Mouse (Mus musculus) hindbrain, embryonic 16.5 days (tissue): ENCODE data around the gene Tmem214. TPM values are rescaled to one million over a fixed set of nuclear protein-coding genes. Genes with fewer than 3 reads are reported as not detected.

ENCODE experiments used
- ATAC-seq: fragments of 200-750 bp; cut with Nextera tagmentation; 2 replicates; pipeline ENCODE4 v1.8.0; 2017; ENCODE audit warnings: moderate TSS enrichment, moderate library complexity
- H3K27ac ChIP-seq: fragments of 300-500 bp; sonication (generic); 2 replicates; pipeline ENCODE4 v1.5.1; 2014; ENCODE audit warnings: low read depth, mild to moderate bottlenecking, control low read depth, low read length, moderate library complexity
- H3K27me3 ChIP-seq: fragments of 300-500 bp; sonication (generic); replicated peaks from 2 replicates; pipeline ENCODE4 v1.6.1; 2014; ENCODE audit warnings: low read length; ENCODE audit not compliant: control insufficient read depth, insufficient read depth
- H3K36me3 ChIP-seq: fragments of 300-500 bp; sonication (generic); 2 replicates; pipeline ENCODE4 v1.6.1; 2014; ENCODE audit warnings: mild to moderate bottlenecking, low read length, moderate library complexity, mixed read lengths; ENCODE audit not compliant: control insufficient read depth, insufficient read depth
- H3K4me1 ChIP-seq: fragments of 300-500 bp; sonication (generic); 2 replicates; pipeline ENCODE4 v1.6.1; 2014; ENCODE audit warnings: low read depth, low read length; ENCODE audit not compliant: control insufficient read depth, insufficient read depth
- H3K4me2 ChIP-seq: fragments of 300-500 bp; sonication (generic); 2 replicates; pipeline ENCODE4 v1.6.1; 2014; ENCODE audit warnings: mild to moderate bottlenecking, low read length, control low read depth, moderate library complexity
- H3K4me3 ChIP-seq: fragments of 300-500 bp; sonication (generic); 2 replicates; pipeline ENCODE4 v1.5.1; 2014; ENCODE audit warnings: mild to moderate bottlenecking, low read length, control low read depth, moderate library complexity
- H3K9ac ChIP-seq: fragments of 300-500 bp; sonication (generic); 2 replicates; pipeline ENCODE4 v1.6.1; 2014; ENCODE audit warnings: low read depth, mild to moderate bottlenecking, control low read depth, low read length, moderate library complexity
- H3K9me3 ChIP-seq: fragments of 300-500 bp; sonication (generic); 2 replicates; pipeline ENCODE4 v1.6.1; 2014; ENCODE audit warnings: mild to moderate bottlenecking, low read length, moderate library complexity; ENCODE audit not compliant: control insufficient read depth
- WGBS: fragments of 180-500 bp; shearing (Covaris S2); extraction: QIAGEN DNeasy Blood & Tissue Kit; methylation state at CpG from one replicate; pipeline ENCODE4 v1.1.7; 2014; 5-methylcytosine and 5-hydroxymethylcytosine counted together
- polyA plus RNA-seq: library from polyadenylated mRNA; unstranded; fragments of >200 nt; fragmentation: Nextera tagmentation; extraction: Ambion mirVana; gene quantifications from 2 replicates; pipeline ENCODE4 v1.2.1, GENCODE M21; 2015

Tmem214 gene
- polyA plus RNA-seq, 1 experiment from 2014 or later = 67.0 TPM

GRCm38 (mm10) chr5:30908426-30909299 is 40.9 kb downstream of the Tmem214 start:
- H3K4me2 ChIP-seq = peak overlapping the region; percentile 96
- peak overlapping the region; percentile 84 for H3K27ac ChIP-seq
- 51% methylated on average over 13 of the region's 13 CpGs for WGBS

GRCm38 (mm10) chr5:30909300-30909659 is 41.5 kb downstream of the Tmem214 start:
- no peak for ATAC-seq
- no peak overlapping the region for H3K4me3 ChIP-seq
- H3K27ac ChIP-seq = 0 out of 2 replicates have a peak overlapping the region, but pooled peaks have one; percentile 20
- H3K36me3 ChIP-seq = peaks cover 6% of the 10 kb centered on the region; the same call in 1 of the 2 replicates
- peaks cover 26% of the 10 kb centered on the region for H3K4me1 ChIP-seq
- no peaks in the 10 kb centered on the region for H3K9me3 ChIP-seq
- H3K27me3 ChIP-seq = no peaks in the 10 kb centered on the region
- H3K4me2 ChIP-seq = no peak overlapping the region
- H3K9ac ChIP-seq = no peak overlapping the region
- WGBS = 58% methylated on average over 7 of the region's 7 CpGs

More at GRCm38 (mm10) chr5:30908426-30909299, 40.9 kb downstream of the Tmem214 start:
- no peak for ATAC-seq
- peak overlapping the region; percentile 86; the same call in 1 of the 2 replicates for H3K9ac ChIP-seq
- H3K4me1 ChIP-seq = peaks cover 24% of the 10 kb centered on the region
- H3K36me3 ChIP-seq = peaks cover 6% of the 10 kb centered on the region; the same call in 1 of the 2 replicates
- no peaks in the 10 kb centered on the region for H3K27me3 ChIP-seq
- peak overlapping the region; percentile 69 for H3K4me3 ChIP-seq
- H3K9me3 ChIP-seq = no peaks in the 10 kb centered on the region

- no peaks in the 10 kb centered on the region for H3K9me3 ChIP-seq
- H3K9ac ChIP-seq = no peak overlapping the region
- 0 out of 2 replicates have a peak, but pooled peaks cover 2% of the 10 kb centered on the region for H3K36me3 ChIP-seq
- 88% methylated on average over 7 of the region's 7 CpGs for WGBS
- ATAC-seq = no peak
- H3K27ac ChIP-seq = no peak overlapping the region
- H3K4me2 ChIP-seq = no peak overlapping the region
- no peaks in the 10 kb centered on the region for H3K27me3 ChIP-seq
- peaks cover 26% of the 10 kb centered on the region for H3K4me1 ChIP-seq
- H3K4me3 ChIP-seq = no peak overlapping the region
Measured at GRCm38 (mm10) chr5:30909863-30910262, 42.1 kb downstream of the Tmem214 start.

GRCm38 (mm10) chr5:30910481-30910880 is 42.7 kb downstream of the Tmem214 start:
- Histone ChIP-seq H3K36me3 (no peaks in the 10 kb centered on the region), H3K9ac (no peak overlapping the region), H3K4me1 (peaks cover 28% of the 10 kb centered on the region), H3K4me3 (no peak overlapping the region), H3K4me2 (no peak overlapping the region), H3K27ac (no peak overlapping the region), H3K27me3 (no peaks in the 10 kb centered on the region), H3K9me3 (no peaks in the 10 kb centered on the region)
- ATAC-seq = no peak

- no peak overlapping the region for H3K4me2 ChIP-seq
- WGBS = 54% methylated on average over 5 of the region's 5 CpGs
- peaks cover 23% of the 10 kb centered on the region for H3K4me1 ChIP-seq
- H3K9me3 ChIP-seq = no peaks in the 10 kb centered on the region
- no peak overlapping the region for H3K9ac ChIP-seq
- no peak for ATAC-seq
- H3K36me3 ChIP-seq = no peaks in the 10 kb centered on the region
- no peak overlapping the region for H3K4me3 ChIP-seq
- peak overlapping the region; percentile 71 for H3K27ac ChIP-seq
- no peaks in the 10 kb centered on the region for H3K27me3 ChIP-seq
Measured at GRCm38 (mm10) chr5:30912156-30912555, 44.3 kb downstream of the Tmem214 start.

- Histone ChIP-seq H3K4me3 (peak within 1 kb of the TSS; percentile 8; the same call in 1 of the 2 replicates), H3K27ac (peak within 1 kb of the TSS; percentile 71), H3K4me2 (peak within 1 kb of the TSS; percentile 20), H3K9ac (peak within 1 kb of the TSS; percentile 25), H3K36me3 (no peaks in the 10 kb centered on the region), H3K4me1 (peaks cover 19% of the 10 kb centered on the region), H3K27me3 (no peaks in the 10 kb centered on the region), H3K9me3 (no peaks in the 10 kb centered on the region)
- 0 out of 2 replicates have a peak, but pooled peaks have one; percentile 9 for ATAC-seq
- WGBS = 29% methylated on average over 13 of the region's 13 CpGs
Measured at GRCm38 (mm10) chr5:30913060-30913841, 45.4 kb downstream of the Tmem214 start, which contains the start of gene Emilin1. Gene Emilin1, plus strand, starts transcription at chr5:30913402.

GRCm38 (mm10) chr5:30914101-30914635 is 46.4 kb downstream of the Tmem214 start:
- no peaks in the 10 kb centered on the region for H3K9me3 ChIP-seq
- no peak for ATAC-seq

GRCm38 (mm10) chr5:30914849-30915248 is 47.0 kb downstream of the Tmem214 start:
- no peaks in the 10 kb centered on the region for H3K27me3 ChIP-seq
- WGBS = 84% methylated on average over 6 of the region's 6 CpGs
- H3K36me3 ChIP-seq = no peaks in the 10 kb centered on the region
- H3K27ac ChIP-seq = no peak overlapping the region
- ATAC-seq = no peak
- peaks cover 15% of the 10 kb centered on the region for H3K4me1 ChIP-seq
- no peak overlapping the region for H3K4me3 ChIP-seq
- peak overlapping the region; percentile 32; the same call in 1 of the 2 replicates for H3K4me2 ChIP-seq
- H3K9me3 ChIP-seq = no peaks in the 10 kb centered on the region
- no peak overlapping the region for H3K9ac ChIP-seq

More at GRCm38 (mm10) chr5:30914101-30914635, 46.4 kb downstream of the Tmem214 start:
- no peaks in the 10 kb centered on the region for H3K27me3 ChIP-seq
- 77% methylated on average over 7 of the region's 7 CpGs for WGBS
- H3K4me1 ChIP-seq = peaks cover 15% of the 10 kb centered on the region
- H3K4me3 ChIP-seq = peak overlapping the region; percentile 8; the same call in 1 of the 2 replicates
- H3K36me3 ChIP-seq = no peaks in the 10 kb centered on the region
- H3K27ac ChIP-seq = no peak overlapping the region
- peak overlapping the region; percentile 20 for H3K4me2 ChIP-seq
- 0 out of 2 replicates have a peak overlapping the region, but pooled peaks have one; percentile 25 for H3K9ac ChIP-seq
